Mouse (Mus musculus) testis, adult 2 months (tissue): ENCODE measurements around the gene Snorc.

Experiments used
- CTCF ChIP-seq: fragments of 200-500 bp; IDR thresholded peaks from 2 replicates; pipeline ENCODE4 v1.5.1; 2012; ENCODE audit warnings: low read depth, mild to moderate bottlenecking, inconsistent platforms, low read length, moderate library complexity; ENCODE audit not compliant: control insufficient read depth, insufficient read depth, insufficient replicate concordance
- POLR2A ChIP-seq: fragments of 200-500 bp; IDR thresholded peaks from 2 replicates; pipeline ENCODE4 v1.6.1; 2012; ENCODE audit warnings: low read depth, mild to moderate bottlenecking, inconsistent platforms, low read length, moderate library complexity; ENCODE audit not compliant: control insufficient read depth

DNA sequence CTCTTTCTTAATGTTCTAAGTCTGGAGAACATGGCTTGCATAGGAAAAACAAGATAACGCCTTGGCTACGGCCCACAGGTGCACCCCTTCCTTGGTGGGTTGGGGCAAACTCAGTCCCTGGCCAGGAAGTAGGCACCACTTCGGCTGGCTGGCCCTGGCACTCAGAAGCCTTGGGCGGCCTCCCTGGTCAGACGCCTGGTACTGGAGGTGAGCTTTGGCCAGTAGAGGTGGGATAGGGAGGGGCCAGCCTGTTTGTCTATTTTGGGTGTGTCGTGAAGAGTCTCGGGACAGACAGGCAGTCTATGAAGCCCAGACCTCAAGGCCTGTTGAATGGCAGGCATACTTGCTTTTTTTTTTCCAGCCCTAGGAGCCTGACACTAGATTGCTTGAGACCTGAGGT is 2.5 kb downstream of the Snorc start:
- TF ChIP-seq POLR2A: no peak
- no peak for TF ChIP-seq CTCF
